Mouse (Mus musculus) ES-E14 (cell line): ENCODE results near the gene Wdr19. TPM values are rescaled to one million over a fixed set of nuclear protein-coding genes. Genes with fewer than 3 reads are reported as not detected.

ENCODE experiments used
- DNase-seq: peaks from one replicate; pipeline ENCODE4 v3.0.0-alpha.2; 2013; ENCODE audit warnings: low read depth, low spot score
- H3K27ac ChIP-seq: 2 replicates; pipeline ENCODE4 v1.5.1; 2012; ENCODE audit warnings: low read depth, mild to moderate bottlenecking, low read length, moderate library complexity, mixed read lengths; ENCODE audit not compliant: poor library complexity, insufficient read depth, severe bottlenecking
- H3K36me3 ChIP-seq: 2 replicates; pipeline ENCODE4 v1.6.1; 2012; ENCODE audit warnings: mild to moderate bottlenecking, low read length, moderate library complexity, mixed read lengths; ENCODE audit not compliant: control insufficient read depth, poor library complexity, insufficient read depth, severe bottlenecking
- H3K4me1 ChIP-seq, 2 experiments: fragments of 150-350 bp in 1 of 2; sonication (generic) in 1 of 2; 2 replicates each; pipeline ENCODE4 v1.6.1; 2012; ENCODE audit warnings: low read length in 2 of 2, mild to moderate bottlenecking in 1 of 2, mixed read lengths in 1 of 2; ENCODE audit not compliant: control insufficient read depth in 2 of 2, insufficient read depth in 2 of 2, poor library complexity in 1 of 2
- H3K4me3 ChIP-seq, 2 experiments: fragments of 150-350 bp in 1 of 2; sonication (generic) in 1 of 2; 2 replicates each; pipeline ENCODE4 v1.5.1; 2012; ENCODE audit warnings: low read length in 2 of 2, low read depth in 1 of 2, mild to moderate bottlenecking in 1 of 2, mixed read lengths in 1 of 2; ENCODE audit not compliant: insufficient read depth in 1 of 2, poor library complexity in 1 of 2, severe bottlenecking in 1 of 2
- H3K9ac ChIP-seq: 2 replicates; pipeline ENCODE4 v1.6.1; 2012; ENCODE audit warnings: low read depth, mild to moderate bottlenecking, low read length, mixed read lengths; ENCODE audit not compliant: poor library complexity, insufficient read depth, severe bottlenecking
- H3K9me3 ChIP-seq: fragments of 150-350 bp; sonication (generic); 2 replicates; pipeline ENCODE4 v1.6.1; 2012; ENCODE audit warnings: low read depth, mild to moderate bottlenecking, low read length; ENCODE audit not compliant: control insufficient read depth, insufficient read depth
- CHD2 ChIP-seq: IDR thresholded peaks from 2 replicates; pipeline ENCODE4 v1.6.1; 2014; ENCODE audit warnings: mild to moderate bottlenecking, low read depth, low read length, inconsistent platforms
- HCFC1 ChIP-seq: IDR thresholded peaks from 2 replicates; pipeline ENCODE4 v1.6.1; 2012; ENCODE audit warnings: low read length, inconsistent platforms, borderline replicate concordance; ENCODE audit not compliant: insufficient read depth
- MAFK ChIP-seq: IDR thresholded peaks from 2 replicates; pipeline ENCODE4 v1.6.1; 2014; ENCODE audit warnings: mild to moderate bottlenecking, low read depth, low read length, inconsistent platforms; ENCODE audit not compliant: insufficient read depth
- ZC3H11A ChIP-seq: IDR thresholded peaks from 2 replicates; pipeline ENCODE4 v1.6.1; 2012; ENCODE audit warnings: low read depth, mild to moderate bottlenecking, inconsistent platforms, low read length, borderline replicate concordance
- ZNF384 ChIP-seq: IDR thresholded peaks from 2 replicates; pipeline ENCODE4 v1.6.1; 2012; ENCODE audit warnings: low read depth, low read length, inconsistent platforms
- in situ Hi-C, 2 experiments: fragments of 600-800 bp; cut with MboI; formaldehyde crosslinking; loops; one replicate each; pipeline ENCODE4 v1.15.1; 2025; ENCODE audit warnings: low sequenced_read_pairs in 2 of 2, inconsistent platforms in 1 of 2; ENCODE audit not compliant: unreplicated experiment in 2 of 2
- total RNA-seq: library from RNA; depleted of rRNA; stranded (reverse); fragments of 300-350 nt; gene quantifications from 2 replicates; pipeline ENCODE4 v1.2.3, GENCODE M21; 2012

Wdr19 gene
- total RNA-seq, 1 experiment, result 5.3 TPM

DNA sequence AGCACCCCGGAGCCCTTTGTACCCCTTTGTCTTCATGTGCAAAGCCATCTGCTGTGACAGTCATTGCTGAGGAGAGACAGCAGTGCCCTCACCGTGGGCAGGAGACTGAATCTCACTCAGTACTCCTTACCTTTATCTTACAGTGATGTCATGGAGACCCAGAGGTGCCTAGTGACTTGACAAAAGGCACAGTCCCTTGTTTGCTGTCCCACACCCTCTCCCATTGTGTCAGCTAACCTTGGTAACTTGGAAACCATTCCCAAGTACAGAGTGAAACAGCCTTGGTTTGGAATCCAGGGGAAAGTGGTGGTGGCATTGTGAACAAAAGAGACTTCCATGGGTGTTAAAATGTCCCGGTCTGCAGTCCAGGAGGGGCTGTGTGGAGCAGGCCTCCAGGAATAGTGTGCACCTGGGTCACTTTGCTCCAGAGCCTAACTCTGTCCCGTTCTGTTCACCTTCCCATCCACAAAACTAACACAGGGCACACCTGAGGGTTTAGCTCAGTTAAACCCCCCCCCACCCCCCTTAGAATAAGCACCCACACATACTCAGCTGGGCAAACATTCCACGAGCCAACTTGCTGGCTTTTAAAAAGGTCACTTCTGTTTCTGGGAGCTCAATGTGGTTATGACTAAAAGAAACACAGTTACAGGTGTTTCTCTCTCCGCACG, 50.8 kb downstream of the Wdr19 start:
- in situ Hi-C loops, result no loop called here

DNA sequence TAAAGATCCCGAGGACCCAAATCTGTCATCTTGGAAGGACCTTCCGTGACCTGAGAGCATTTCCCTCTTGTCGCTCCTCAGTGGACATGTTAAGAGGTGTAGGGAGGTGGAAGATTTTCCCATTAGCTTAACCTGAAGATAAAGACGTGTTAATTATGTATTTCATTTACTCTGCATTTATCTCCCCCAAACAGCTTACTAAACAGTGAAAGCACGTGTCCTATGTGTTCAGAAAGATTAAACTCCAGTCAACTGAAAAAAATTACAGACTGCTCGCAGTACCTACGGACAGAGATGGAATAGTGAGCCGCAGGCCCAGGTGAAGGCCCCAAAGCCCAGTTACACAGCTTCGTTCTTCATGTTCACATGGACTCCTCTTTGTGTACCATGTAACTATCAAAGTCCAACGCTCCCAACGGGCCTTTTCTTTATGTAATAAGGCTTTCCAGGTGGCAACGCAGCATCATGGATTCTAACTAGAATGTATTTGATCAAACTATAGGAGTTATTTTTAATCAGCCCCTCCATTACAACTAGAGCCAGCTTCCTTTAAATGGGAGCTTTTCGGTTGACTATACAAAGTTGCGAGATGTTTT, 58.5 kb downstream of the Wdr19 start:
- no peak overlapping the region for H3K9ac ChIP-seq
- H3K27ac ChIP-seq, result no peak overlapping the region
- no peaks in the 10 kb centered on the region for H3K4me1 ChIP-seq
- in situ Hi-C loops, result no loop called here
- H3K4me3 ChIP-seq, result no peak overlapping the region
- peaks cover 14% of the 10 kb centered on the region for H3K36me3 ChIP-seq
- no peaks in the 10 kb centered on the region for H3K9me3 ChIP-seq
- DNase-seq, result no peak
- TF ChIP-seq MAFK (no peak), HCFC1 (no peak)

More for the DNA sequence above, 50.8 kb downstream of the Wdr19 start:
- no peak for TF ChIP-seq HCFC1
- no peak for TF ChIP-seq MAFK
- TF ChIP-seq ZC3H11A, result no peak
- no peak for TF ChIP-seq ZNF384
- no peak for TF ChIP-seq CHD2
- H3K4me3 ChIP-seq, result no peak overlapping the region
- no peaks in the 10 kb centered on the region for H3K9me3 ChIP-seq
- no peak overlapping the region for H3K9ac ChIP-seq
- DNase-seq, result peak; percentile 16
- H3K27ac ChIP-seq, result no peak overlapping the region
- H3K36me3 ChIP-seq, result no peaks in the 10 kb centered on the region
- peaks cover 0 to 5% of the 10 kb centered on the region in 2 experiments; a peak in 1 of 4 replicates for H3K4me1 ChIP-seq

- Histone ChIP-seq H3K4me3 (no peak overlapping the region), H3K9ac (no peak overlapping the region), H3K27ac (no peak overlapping the region), H3K9me3 (no peaks in the 10 kb centered on the region), H3K4me1 (no peaks in the 10 kb centered on the region), H3K36me3 (peaks cover 32% of the 10 kb centered on the region)
- in situ Hi-C loops, result no loop called here
- DNase-seq, result no peak
- no peak for TF ChIP-seq HCFC1
- no peak for TF ChIP-seq ZC3H11A
- no peak for TF ChIP-seq ZNF384
Measured at GRCm38 (mm10) chr5:65273966-65274365, 74.5 kb downstream of the Wdr19 start.

DNA sequence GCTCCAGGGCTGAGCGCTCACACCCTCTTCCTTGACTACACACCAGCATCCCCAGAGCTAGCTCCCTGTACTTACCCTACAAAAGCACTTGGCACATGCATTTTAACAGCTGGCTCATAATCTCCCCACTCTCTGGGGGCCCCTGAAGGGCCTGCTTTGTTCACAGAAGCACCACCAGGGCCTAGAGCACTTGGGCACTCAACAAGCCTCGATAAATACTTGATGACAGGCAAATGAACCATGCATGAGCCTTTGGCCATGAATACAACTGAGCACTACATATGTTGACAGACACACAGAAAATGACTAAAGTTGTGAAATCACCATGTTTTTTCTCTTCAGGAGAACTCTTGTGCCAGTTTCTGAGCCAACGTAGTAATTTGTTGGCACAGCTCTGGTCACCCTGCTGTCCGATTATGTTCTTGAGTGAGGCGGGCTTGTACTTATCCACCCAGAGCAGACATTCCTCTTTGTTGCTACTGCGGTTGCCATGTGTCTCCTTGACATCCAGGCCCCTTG, 79.7 kb downstream of the Wdr19 start:
- H3K4me1 ChIP-seq, result no peaks in the 10 kb centered on the region
- in situ Hi-C loops, result no loop called here
- no peak overlapping the region for H3K27ac ChIP-seq
- TF ChIP-seq ZC3H11A, result no peak
- no peak for TF ChIP-seq HCFC1
- TF ChIP-seq ZNF384, result no peak
- H3K9ac ChIP-seq, result no peak overlapping the region
- H3K9me3 ChIP-seq, result no peaks in the 10 kb centered on the region
- no peak for DNase-seq
- no peak overlapping the region for H3K4me3 ChIP-seq
- peaks cover 26% of the 10 kb centered on the region for H3K36me3 ChIP-seq

DNA sequence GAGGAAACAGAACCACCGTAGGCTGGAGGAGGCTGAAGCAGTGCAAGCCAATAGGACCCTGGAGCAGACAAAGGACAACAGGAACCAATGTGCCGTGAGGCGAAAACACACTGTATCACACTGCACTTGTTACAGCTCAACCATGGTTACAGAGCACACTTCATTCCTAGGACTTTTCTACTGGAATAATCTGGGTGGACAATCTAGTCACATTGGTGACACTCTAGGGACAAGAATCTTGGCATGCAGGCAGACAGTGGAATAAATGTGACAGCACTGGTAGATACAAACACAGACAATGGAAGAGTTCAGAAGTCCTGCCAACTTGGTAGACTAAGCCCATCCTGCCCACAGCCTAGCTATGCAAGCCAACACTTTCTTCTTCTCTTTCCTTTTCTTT, 81.7 kb downstream of the Wdr19 start:
- Histone ChIP-seq H3K9me3 (no peaks in the 10 kb centered on the region), H3K9ac (no peak overlapping the region), H3K4me1 (no peaks in the 10 kb centered on the region), H3K36me3 (peaks cover 21% of the 10 kb centered on the region), H3K4me3 (no peak overlapping the region), H3K27ac (no peak overlapping the region)
- in situ Hi-C loops, result no loop called here
- no peak for TF ChIP-seq MAFK
- no peak for TF ChIP-seq HCFC1
- TF ChIP-seq ZC3H11A, result no peak
- TF ChIP-seq CHD2, result no peak
- no peak for TF ChIP-seq ZNF384
- no peak for DNase-seq
